Mouse (Mus musculus) limb, embryonic 14.5 days (tissue): Measurements from ENCODE around the gene Spire2. TPM values are rescaled to one million over a fixed set of nuclear protein-coding genes. Genes with fewer than 3 reads are reported as not detected.

ENCODE experiments used
- ATAC-seq: fragments of 200-750 bp; cut with Nextera tagmentation; 2 replicates; pipeline ENCODE4 v1.8.0; 2017; ENCODE audit warnings: low read depth, moderate number of reproducible peaks, moderate TSS enrichment; ENCODE audit not compliant: low FRiP score
- DNase-seq: peaks from one replicate; pipeline ENCODE4 v3.0.0-alpha.2; 2015; ENCODE audit warnings: low spot score
- H3K27ac ChIP-seq: fragments of 300-500 bp; sonication (generic); replicated peaks from 2 replicates; pipeline ENCODE4 v1.5.1; 2014; ENCODE audit warnings: low read depth, mild to moderate bottlenecking, low read length, moderate library complexity, mixed read lengths
- H3K27me3 ChIP-seq: fragments of 300-500 bp; sonication (generic); 2 replicates; pipeline ENCODE4 v1.6.1; 2014; ENCODE audit warnings: low read length, mixed read lengths; ENCODE audit not compliant: control insufficient read depth, insufficient read depth
- H3K36me3 ChIP-seq: fragments of 300-500 bp; sonication (generic); 2 replicates; pipeline ENCODE4 v1.6.1; 2014; ENCODE audit warnings: mild to moderate bottlenecking, low read length, moderate library complexity, mixed read lengths; ENCODE audit not compliant: control insufficient read depth, insufficient read depth
- H3K4me1 ChIP-seq: fragments of 300-500 bp; sonication (generic); 2 replicates; pipeline ENCODE4 v1.6.1; 2014; ENCODE audit warnings: antibody characterized with exemption, low read length, mixed read lengths; ENCODE audit not compliant: control insufficient read depth, insufficient read depth
- H3K4me2 ChIP-seq: fragments of 300-500 bp; sonication (generic); replicated peaks from 2 replicates; pipeline ENCODE4 v1.6.1; 2014; ENCODE audit warnings: low read depth, mild to moderate bottlenecking, low read length, moderate library complexity; ENCODE audit not compliant: severe bottlenecking
- H3K4me3 ChIP-seq: fragments of 300-500 bp; sonication (generic); replicated peaks from 2 replicates; pipeline ENCODE4 v1.5.1; 2014; ENCODE audit warnings: low read length
- H3K9ac ChIP-seq: fragments of 300-500 bp; sonication (generic); 2 replicates; pipeline ENCODE4 v1.6.1; 2014; ENCODE audit warnings: mild to moderate bottlenecking, low read depth, low read length, moderate library complexity; ENCODE audit not compliant: severe bottlenecking
- H3K9me3 ChIP-seq: fragments of 300-500 bp; sonication (generic); 2 replicates; pipeline ENCODE4 v1.6.1; 2016; ENCODE audit warnings: low read length; ENCODE audit not compliant: control insufficient read depth
- POLR2A ChIP-seq: fragments of 200-500 bp; IDR thresholded peaks from 2 replicates; pipeline ENCODE4 v1.8.0; 2012; ENCODE audit warnings: inconsistent platforms, mild to moderate bottlenecking, moderate library complexity, borderline replicate concordance; ENCODE audit not compliant: insufficient read depth, insufficient read length; ENCODE audit errors: extremely low read depth
- WGBS: fragments of 180-500 bp; shearing (Covaris S2); extraction: QIAGEN DNeasy Blood & Tissue Kit; methylation state at CpG from one replicate; pipeline ENCODE4 v1.1.7; 2014; 5-methylcytosine and 5-hydroxymethylcytosine counted together
- polyA plus RNA-seq, 2 experiments: library from polyadenylated mRNA; depleted of rRNA in 1 of 2; stranded (reverse) in 1 of 2; unstranded in 1 of 2; fragments of >200 nt; fragmentation: Nextera tagmentation in 1 of 2; extraction: Ambion mirVana in 1 of 2; gene quantifications; 2 replicates each; pipeline versions ENCODE4 v1.2.1 to v1.2.3; 2012 to 2014

Gene Spire2
- polyA plus RNA-seq, 2 experiments: 0.67 to 1.2 TPM

DNA sequence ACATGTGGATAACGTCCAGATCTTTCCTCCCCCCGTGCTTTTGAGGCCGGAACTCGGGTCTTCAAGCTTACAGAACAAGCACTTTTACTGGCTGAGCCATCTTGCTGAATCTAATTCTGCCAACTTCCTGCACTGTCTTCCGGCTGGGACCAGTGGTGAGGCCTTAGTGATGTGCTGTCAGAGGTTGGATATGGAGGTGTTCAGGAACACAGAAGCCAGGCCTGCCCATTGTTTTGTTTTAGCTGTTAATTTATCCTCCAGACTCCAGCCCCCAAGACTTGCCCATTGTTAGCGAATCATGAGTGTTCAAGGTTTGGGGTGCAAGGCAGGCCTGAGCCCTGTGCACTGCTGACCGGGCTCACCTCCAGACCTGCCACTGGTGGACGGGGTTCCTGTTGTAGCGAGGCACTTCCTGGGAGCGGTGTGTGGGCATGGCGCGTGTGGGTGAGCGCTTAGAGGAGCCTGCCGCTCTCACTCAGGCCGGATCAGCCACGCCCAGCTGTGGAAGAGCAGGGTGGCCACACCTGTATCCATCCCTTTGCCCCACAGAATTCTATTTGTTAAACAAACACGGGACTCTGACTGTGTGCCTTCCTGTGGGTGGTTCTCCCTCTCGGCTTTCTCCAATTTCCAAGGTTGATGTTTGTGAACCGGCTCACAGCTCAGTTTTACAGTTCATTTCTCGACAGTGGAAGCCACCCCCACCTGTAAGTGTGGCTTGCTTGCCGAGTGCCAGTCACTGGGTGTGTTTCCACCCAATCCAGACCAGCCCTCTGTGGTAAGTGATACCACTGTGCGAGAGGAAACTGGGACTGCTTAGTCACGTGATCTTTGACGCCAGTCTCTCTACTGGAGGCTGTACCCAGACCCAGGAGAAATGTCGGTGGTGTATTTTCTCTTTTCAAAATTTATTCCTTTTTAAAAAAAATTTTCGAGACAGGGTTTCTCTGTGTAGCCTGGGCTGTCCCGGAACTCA, 8.8 kb downstream of the Spire2 start:
- H3K9ac ChIP-seq: no peak overlapping the region
- H3K4me2 ChIP-seq: no peak overlapping the region
- no peaks in the 10 kb centered on the region for H3K9me3 ChIP-seq
- H3K4me3 ChIP-seq: no peak overlapping the region
- ATAC-seq (no peak), DNase-seq (no peak)
- H3K36me3 ChIP-seq: no peaks in the 10 kb centered on the region
- no peaks in the 10 kb centered on the region for H3K4me1 ChIP-seq
- WGBS: 83% methylated on average over 27 of the region's 27 CpGs
- no peaks in the 10 kb centered on the region for H3K27me3 ChIP-seq
- no peak overlapping the region for H3K27ac ChIP-seq
- TF ChIP-seq POLR2A: no peak

DNA sequence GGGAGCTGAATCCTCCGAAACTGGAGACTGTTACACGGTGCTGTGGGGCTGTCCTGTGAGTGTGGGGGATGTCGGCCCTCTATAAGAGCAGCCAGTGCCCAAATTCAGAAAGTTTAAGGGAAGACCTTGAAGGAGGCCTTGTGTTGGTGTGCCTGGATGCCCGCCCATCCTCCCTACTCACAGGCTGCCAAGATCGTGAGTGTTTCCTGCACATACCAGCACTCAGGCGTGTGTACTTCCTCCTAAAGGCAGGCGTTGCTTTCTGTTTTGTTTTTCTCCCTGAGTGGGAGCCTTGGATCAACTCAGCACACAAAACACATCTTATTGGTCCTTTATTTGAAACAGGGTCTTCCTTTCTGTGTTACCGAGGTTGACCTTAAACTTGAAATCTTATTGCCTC, 9.7 kb downstream of the Spire2 start:
- H3K36me3 ChIP-seq: no peaks in the 10 kb centered on the region
- TF ChIP-seq POLR2A: no peak
- WGBS: 79% methylated on average over 8 of the region's 8 CpGs

DNA sequence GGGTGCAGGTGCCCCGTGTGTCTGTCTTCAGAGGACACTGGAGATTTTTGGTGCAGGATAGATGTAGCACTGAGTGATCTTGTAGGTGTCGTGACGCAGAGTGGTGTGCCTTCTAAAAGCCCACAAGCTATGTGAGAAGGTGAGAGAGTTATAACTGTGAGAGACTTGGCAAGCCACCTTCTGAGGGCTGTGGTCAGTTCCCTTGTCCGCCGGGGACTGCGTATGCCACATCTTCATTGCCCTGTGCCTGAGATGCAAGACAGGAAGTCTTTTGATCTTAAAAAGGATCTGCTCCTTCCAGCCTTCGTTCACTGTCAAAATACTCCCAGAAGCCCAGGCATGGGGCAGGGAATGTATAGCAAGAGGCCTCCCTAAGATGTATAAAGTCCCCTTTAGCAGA, 10.4 kb downstream of the Spire2 start:
- no peak overlapping the region for H3K4me2 ChIP-seq
- WGBS: 62% methylated on average over 7 of the region's 7 CpGs
- DNase-seq: no peak
- no peak overlapping the region for H3K9ac ChIP-seq
- H3K4me1 ChIP-seq: peaks cover under 1% of the 10 kb centered on the region; the same call in 1 of the 2 replicates
- no peak overlapping the region for H3K4me3 ChIP-seq
- H3K27ac ChIP-seq: no peak overlapping the region
- no peak for ATAC-seq
- H3K27me3 ChIP-seq: no peaks in the 10 kb centered on the region
- no peaks in the 10 kb centered on the region for H3K36me3 ChIP-seq
- no peak for TF ChIP-seq POLR2A
- no peaks in the 10 kb centered on the region for H3K9me3 ChIP-seq

More for the DNA sequence above, 9.7 kb downstream of the Spire2 start:
- Histone ChIP-seq H3K9ac (no peak overlapping the region), H3K4me1 (no peaks in the 10 kb centered on the region), H3K27me3 (no peaks in the 10 kb centered on the region), H3K4me2 (no peak overlapping the region), H3K9me3 (no peaks in the 10 kb centered on the region), H3K4me3 (no peak overlapping the region), H3K27ac (no peak overlapping the region)
- DNase-seq (no peak), ATAC-seq (no peak)

DNA sequence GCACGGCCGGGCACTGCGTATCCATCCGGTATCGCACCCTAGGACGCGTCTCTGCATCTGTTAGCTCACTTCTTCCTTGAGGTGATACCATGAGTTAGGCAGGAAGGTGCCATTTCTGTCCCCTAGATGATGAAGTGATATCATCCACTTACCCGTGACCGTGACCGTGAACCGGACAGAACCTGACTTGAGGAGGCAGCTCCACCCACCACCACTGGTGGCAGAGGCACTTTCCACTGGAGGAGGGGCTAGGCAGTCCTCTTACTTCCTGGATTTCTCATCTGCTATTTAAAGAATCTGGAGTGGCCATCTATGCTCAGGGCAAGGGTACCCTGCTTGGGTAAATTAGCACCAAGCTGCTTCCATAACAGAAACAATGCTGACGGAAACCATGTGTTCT, 10.9 kb downstream of the Spire2 start:
- H3K4me1 ChIP-seq: peaks cover 4% of the 10 kb centered on the region; the same call in 1 of the 2 replicates
- 87% methylated on average over 12 of the region's 12 CpGs for whole genome bisulfite sequencing
- no peaks in the 10 kb centered on the region for H3K27me3 ChIP-seq
- no peaks in the 10 kb centered on the region for H3K9me3 ChIP-seq
- no peak overlapping the region for H3K4me3 ChIP-seq
- DNase-seq: no peak
- H3K9ac ChIP-seq: no peak overlapping the region
- no peak overlapping the region for H3K27ac ChIP-seq
- no peak for ATAC-seq
- H3K36me3 ChIP-seq: no peaks in the 10 kb centered on the region
- no peak overlapping the region for H3K4me2 ChIP-seq
- no peak for TF ChIP-seq POLR2A

DNA sequence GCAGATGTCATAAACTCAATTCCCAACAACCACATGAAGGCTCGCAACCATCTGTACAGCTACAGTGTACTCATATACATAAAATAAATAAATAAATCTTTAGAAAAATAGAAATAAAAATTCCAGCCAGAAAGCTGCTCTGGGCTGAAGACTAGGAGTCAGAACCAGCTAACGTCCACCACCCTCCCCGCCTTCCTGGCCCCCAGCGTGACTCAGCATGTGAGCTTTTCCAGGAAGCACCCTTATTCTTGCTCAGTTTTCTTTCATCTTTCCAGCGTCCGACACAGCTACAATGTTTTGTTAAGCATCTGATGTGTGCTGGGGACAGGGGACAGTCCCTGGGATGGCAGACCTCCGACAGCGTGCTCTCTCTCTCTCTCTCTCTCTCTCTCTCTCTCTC, 12.6 kb downstream of the Spire2 start:
- Histone ChIP-seq H3K27me3 (no peaks in the 10 kb centered on the region), H3K36me3 (no peaks in the 10 kb centered on the region), H3K9ac (no peak overlapping the region), H3K4me1 (peaks cover 4% of the 10 kb centered on the region; the same call in 1 of the 2 replicates), H3K27ac (no peak overlapping the region), H3K9me3 (no peaks in the 10 kb centered on the region), H3K4me2 (no peak overlapping the region), H3K4me3 (no peak overlapping the region)
- DNase-seq: no peak
- no peak for TF ChIP-seq POLR2A
- 81% methylated on average over 8 of the region's 8 CpGs for WGBS
- no peak for ATAC-seq
